Mouse (Mus musculus): ENCODE measurements at regions not wholly inside any gene's neighbourhood (a gene's known extent, or its start where the extent isn't known, plus 50 kb on each side); places are given as distances from the start of the nearest gene placed in this dataset.

- DNase-seq, result no peak
These were observed 152.5 kb upstream of the A530016L24Rik start for GRCm38 (mm10) chr12:112336691-112337295.

DNA sequence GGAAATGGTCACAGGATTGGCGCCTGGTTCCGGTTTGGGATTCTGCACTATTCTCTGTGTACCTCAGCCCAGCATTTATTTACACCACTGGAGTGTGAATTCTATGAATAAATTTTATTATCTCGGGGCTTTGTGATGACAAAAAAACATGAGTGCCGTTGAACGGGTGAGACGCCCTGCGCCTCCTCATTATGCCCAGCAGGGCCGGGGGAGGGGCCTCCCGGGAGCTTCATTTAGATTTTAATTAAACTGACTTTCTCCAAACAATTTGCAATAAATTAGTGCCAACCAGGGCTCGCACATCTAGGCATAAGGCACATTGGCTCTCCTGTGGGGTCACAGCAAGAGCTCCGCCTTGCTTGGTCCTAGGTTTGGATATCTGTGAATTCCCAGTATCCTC lies 151.8 kb upstream of the A530016L24Rik start:
- DNase-seq, result no peak

- DNase-seq, result no peak
These were observed 150.3 kb upstream of the A530016L24Rik start for GRCm38 (mm10) chr12:112338976-112339375.

DNA sequence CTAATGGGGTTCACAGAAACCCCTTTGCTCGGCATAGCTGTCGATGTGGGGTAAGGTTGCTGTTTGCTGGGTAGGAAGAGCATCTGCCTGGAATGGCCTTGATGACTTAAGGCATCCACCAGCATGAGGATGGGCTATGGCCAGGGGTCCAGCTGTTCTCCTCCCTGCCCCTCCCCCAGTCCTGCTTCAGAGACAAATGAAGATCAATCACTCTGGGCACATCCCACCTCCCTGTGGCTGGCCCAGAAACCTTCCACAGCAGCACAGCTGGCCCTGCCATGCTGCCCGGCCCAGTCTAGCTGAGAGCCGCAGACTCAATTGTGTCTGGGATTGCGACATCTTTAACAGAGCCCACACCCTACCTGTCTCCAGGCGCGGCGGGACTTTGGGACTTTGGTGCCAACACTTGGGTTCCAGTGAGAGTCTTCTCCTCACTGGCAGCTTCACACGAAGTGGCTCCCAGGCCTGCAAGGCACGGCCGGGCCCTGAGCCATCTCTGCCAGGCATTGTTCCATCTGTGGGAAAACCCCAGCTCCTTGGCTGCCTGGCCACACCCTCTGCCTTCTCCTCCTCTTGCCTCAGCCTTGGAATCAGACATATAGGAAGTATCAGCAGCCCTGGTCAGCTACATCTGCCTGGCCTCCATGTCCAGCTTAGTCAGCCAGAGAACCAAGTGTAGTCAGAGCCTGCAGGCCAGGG lies 149.6 kb upstream of the A530016L24Rik start:
- no peak for DNase-seq

DNA sequence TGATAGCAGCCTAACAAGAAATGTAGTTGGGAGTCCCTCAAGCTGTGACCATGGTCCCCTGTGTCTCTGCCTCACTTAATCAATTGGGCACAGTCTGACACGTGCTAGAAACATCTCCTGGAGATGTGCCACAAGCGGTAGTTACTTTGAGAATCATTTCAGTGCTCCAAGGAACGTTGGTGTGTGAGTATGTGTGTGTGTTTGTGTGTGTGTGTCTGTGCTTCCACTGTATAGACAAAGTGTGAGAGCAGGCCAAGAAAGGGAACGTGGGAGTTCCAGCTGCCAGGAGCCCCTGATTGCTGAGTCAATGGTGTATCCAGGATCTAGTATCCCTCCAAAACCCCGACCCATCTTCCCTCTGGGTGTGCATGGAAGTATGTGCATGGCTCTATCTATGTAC lies 149.0 kb upstream of the A530016L24Rik start:
- no peak for DNase-seq

GRCm38 (mm10) chr12:112341726-112342469 lies 147.3 kb upstream of the A530016L24Rik start:
- no peak for DNase-seq

GRCm38 (mm10) chr12:112343064-112343463 lies 146.2 kb upstream of the A530016L24Rik start:
- DNase-seq, result no peak

DNA sequence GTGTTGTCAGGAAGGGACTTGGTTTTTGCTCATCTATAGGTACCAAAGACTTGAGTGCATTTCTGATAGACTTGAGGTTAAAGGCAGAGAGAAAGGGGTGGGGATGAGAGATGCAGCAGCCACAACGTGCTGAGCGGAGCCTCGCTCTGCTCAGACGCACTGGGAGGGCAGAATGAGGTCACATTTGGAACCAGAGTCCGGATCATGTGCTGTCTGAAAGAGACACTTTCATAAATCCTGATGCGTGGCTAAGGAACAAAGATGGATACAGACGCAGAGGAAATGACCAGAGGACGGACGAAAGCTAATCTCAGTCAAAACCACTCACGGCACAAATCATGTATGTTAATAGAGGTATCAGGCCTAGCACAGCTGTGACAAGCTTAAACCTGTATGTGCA lies 145.0 kb upstream of the A530016L24Rik start:
- no peak for DNase-seq

DNA sequence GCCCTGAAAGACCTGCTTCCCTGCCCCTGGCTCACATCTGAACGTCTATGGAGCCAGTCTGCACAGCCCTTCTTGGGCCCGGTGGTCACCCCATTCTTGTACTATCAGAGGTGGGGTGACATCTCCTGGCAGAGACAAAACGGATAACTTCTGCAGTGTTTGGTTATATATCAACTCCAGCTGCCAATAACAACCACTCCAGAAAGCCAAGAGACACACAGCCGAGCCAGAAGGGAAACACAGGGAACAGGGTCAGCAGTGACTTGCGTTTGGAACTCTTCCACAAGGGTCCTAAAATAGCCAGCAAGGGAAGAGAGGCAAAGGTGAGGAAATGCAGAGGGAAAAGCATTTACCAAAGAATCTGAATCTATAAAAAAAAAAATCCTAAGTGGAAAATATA lies 143.5 kb upstream of the A530016L24Rik start:
- no peak for DNase-seq

- DNase-seq, result no peak
These were observed 141.1 kb upstream of the A530016L24Rik start for GRCm38 (mm10) chr12:112348116-112348515.

- no peak for DNase-seq
These were observed 139.5 kb upstream of the A530016L24Rik start for GRCm38 (mm10) chr12:112349676-112350318.

DNA sequence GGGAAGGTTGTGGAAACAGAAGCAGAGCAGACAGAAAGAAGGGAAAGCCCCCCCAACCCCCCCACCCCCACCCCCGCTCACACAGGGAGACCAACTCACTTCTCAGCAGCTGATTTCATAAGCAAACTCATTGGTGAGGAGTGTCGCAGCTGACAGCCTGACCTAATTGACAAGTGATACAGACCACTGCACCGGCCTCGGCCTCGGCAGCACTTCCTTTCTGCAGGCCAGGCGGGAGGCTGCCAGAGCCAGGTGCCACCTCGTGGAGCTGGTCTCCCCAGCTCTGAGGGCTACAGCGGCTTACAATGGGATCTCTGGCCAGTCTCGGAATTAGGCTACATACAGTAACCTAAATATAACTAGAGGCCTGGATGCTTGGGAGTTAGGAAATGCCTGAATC lies 138.5 kb upstream of the A530016L24Rik start:
- no peak for DNase-seq

- DNase-seq, result no peak
These were observed 125.9 kb upstream of the A530016L24Rik start for GRCm38 (mm10) chr12:112363349-112363748.

DNA sequence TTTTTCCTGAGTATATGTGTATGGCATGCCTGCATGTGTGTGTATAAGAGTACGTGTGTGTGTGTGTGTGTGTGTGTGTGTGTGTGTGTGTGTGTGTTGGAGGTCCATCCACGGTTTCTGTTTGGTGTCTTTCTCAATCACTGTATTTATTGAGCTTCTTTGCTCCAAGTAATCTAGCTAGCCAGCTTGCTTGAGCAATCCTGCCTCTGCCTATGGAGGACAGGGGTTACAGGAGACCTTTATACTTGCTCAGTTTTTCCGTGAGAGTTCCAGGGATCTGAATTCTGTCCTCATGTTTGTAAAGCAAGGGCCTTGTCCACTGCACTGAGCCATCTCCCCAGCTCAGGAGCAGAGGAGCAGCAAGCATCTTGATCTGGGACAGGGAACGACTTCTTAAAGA lies 122.0 kb upstream of the A530016L24Rik start:
- DNase-seq, result no peak

DNA sequence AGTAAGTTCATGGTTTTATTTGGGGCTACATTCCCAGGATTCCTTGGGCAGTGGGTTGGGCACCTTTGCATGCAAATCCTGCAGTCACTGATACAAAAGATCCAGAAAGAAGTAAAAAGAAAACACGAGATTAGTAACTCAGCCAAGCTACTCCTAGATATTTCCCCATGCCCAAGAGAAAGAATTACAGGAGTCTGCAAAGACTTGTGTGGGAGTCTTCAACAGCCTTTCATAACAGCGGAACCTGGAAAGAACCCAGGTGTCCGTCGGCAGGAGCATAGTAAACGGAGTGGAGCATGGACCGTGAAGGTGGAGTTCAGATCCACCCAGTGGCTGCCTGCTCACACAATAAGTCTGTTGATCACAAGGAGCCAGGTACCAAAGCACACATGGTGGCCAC lies 121.1 kb upstream of the A530016L24Rik start:
- DNase-seq, result no peak

GRCm38 (mm10) chr12:112369581-112370371 lies 119.5 kb upstream of the A530016L24Rik start:
- peak in 1 of 2 experiments; percentile 18 for DNase-seq

GRCm38 (mm10) chr12:112372234-112373050 lies 116.8 kb upstream of the A530016L24Rik start:
- no peak for DNase-seq

DNA sequence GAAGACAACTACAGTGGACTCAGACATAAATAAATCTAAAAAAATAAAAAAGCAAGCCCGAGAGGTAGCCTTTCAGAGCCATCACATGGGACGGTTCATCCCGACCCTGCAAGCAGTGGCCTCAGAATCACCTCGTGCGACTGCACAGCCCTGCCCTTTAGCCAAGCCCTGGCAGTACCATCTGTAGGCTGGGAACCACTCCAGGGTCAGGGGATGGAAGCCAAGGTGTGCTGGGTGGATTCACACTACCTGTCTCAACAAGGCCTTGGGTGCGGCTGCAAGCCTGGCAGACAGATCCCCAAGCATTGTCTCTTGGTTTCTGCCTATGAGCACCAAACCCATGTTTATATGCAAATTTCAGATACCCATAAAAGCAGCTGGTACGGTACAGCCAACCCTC lies 115.3 kb upstream of the A530016L24Rik start:
- peak; percentile 63 to 66 for DNase-seq

DNA sequence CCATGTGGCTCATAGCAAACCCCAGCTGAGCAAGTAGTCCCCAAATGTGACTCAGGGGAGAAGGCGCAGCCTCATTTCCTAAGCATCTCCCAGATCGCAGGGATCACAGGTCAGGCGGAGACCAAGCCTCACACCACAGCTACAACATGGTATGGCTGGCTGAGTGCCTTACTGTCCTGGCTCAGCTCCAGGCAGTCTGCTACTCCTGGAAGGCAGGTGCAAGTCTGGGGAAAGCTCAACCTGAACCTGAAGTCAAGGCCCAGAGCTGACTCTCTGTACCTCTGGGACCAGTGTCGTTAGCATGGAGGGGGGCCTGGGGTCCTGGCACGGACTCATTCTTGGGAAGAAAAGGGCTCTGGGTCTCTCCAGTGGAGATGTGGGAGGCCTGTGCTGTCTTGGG lies 113.0 kb upstream of the A530016L24Rik start:
- peak; percentile 46 to 47 for DNase-seq

DNA sequence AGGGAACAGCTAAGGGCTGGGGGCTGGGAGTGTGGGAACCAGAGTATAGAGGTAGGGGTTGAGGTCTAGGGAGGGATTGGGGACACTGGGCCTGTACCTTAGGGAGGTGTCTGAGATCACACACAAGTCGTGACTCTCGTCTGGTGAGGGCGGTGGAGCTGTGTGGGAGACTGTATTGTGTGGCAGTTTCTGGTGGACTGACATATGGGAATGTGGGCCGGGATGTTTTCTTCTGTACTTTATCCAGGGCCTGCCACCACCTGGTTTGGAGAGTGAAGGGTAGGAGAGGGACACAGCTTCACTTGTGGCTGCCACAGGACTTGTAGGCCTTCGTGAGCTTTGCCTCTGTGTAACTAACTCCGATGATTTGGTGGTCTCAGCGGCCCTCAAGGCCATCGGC lies 112.5 kb upstream of the A530016L24Rik start:
- no peak for DNase-seq

- DNase-seq, result no peak
These were observed 110.6 kb upstream of the A530016L24Rik start for GRCm38 (mm10) chr12:112378482-112379243.
